Mouse (Mus musculus) CH12.LX (cell line): ENCODE measurements around the gene Tmx1.

ENCODE experiments used
- CTCF ChIP-seq, 2 experiments: IDR thresholded peaks in 1 of 2; conservative IDR thresholded peaks in 1 of 2; 2 replicates each; pipeline ENCODE4 v1.5.1; 2011 to 2012; ENCODE audit warnings: low read depth in 2 of 2, low read length in 2 of 2, improper control_type of control experiment in 1 of 2, inconsistent platforms in 1 of 2, mild to moderate bottlenecking in 1 of 2, moderate library complexity in 1 of 2
- HCFC1 ChIP-seq: IDR thresholded peaks from 2 replicates; pipeline ENCODE4 v1.6.1; 2012; ENCODE audit warnings: low read depth, mild to moderate bottlenecking, inconsistent platforms, low read length, improper control_type of control experiment
- IRF4 ChIP-seq: IDR thresholded peaks from 2 replicates; pipeline ENCODE4 v1.6.1; 2014; ENCODE audit warnings: low read depth, mild to moderate bottlenecking, inconsistent platforms, low read length, improper control_type of control experiment
- MAFK ChIP-seq: IDR thresholded peaks from 2 replicates; pipeline ENCODE4 v1.6.1; 2011; ENCODE audit warnings: low read length, improper control_type of control experiment; ENCODE audit not compliant: insufficient replicate concordance
- MAX ChIP-seq: IDR thresholded peaks from 2 replicates; pipeline ENCODE4 v1.6.1; 2011; ENCODE audit warnings: low read length, improper control_type of control experiment
- MEF2A ChIP-seq: IDR thresholded peaks from 2 replicates; pipeline ENCODE4 v1.6.1; 2014; ENCODE audit warnings: low read depth, mild to moderate bottlenecking, inconsistent platforms, low read length, improper control_type of control experiment, borderline replicate concordance
- MXI1 ChIP-seq: IDR thresholded peaks from 2 replicates; pipeline ENCODE4 v1.6.1; 2011; ENCODE audit warnings: mild to moderate bottlenecking, low read depth, low read length, improper control_type of control experiment
- POLR2A ChIP-seq: IDR thresholded peaks from 2 replicates; pipeline ENCODE4 v1.6.1; 2011; ENCODE audit warnings: low read depth, mild to moderate bottlenecking, improper control_type of control experiment, low read length
- POLR2AphosphoS2 ChIP-seq: IDR thresholded peaks from 2 replicates; pipeline ENCODE4 v1.6.1; 2011; ENCODE audit warnings: low read depth, low read length, improper control_type of control experiment
- SMC3 ChIP-seq: IDR thresholded peaks from 2 replicates; pipeline ENCODE4 v1.6.1; 2011; ENCODE audit warnings: low read depth, low read length, improper control_type of control experiment
- TCF12 ChIP-seq: IDR thresholded peaks from 2 replicates; pipeline ENCODE4 v1.6.1; 2014; ENCODE audit warnings: low read depth, mild to moderate bottlenecking, inconsistent platforms, low read length, improper control_type of control experiment
- ZNF384 ChIP-seq: IDR thresholded peaks from 2 replicates; pipeline ENCODE4 v1.6.1; 2012; ENCODE audit warnings: low read depth, low read length, improper control_type of control experiment, inconsistent platforms

- TF ChIP-seq CTCF (conservative IDR thresholded peaks at IDR 0.05 in 1 of 2, IDR thresholded peaks at IDR 0.05 in 1 of 2; ENCODE audit: low read depth in 2 of 2, low read length in 2 of 2) (no peak), ZNF384 (no peak), MAFK (no peak), MAX (no peak), POLR2AphosphoS2 (no peak), IRF4 (no peak), HCFC1 (no peak), SMC3 (no peak), MEF2A (no peak), POLR2A (no peak), MXI1 (no peak), TCF12 (no peak)
Observed at GRCm38 (mm10) chr12:70421028-70421427, 31.9 kb upstream of the Tmx1 start.
